Mouse (Mus musculus) testis, adult 2 months (tissue): ENCODE data around the gene Efnb1. TPM values are rescaled to one million over a fixed set of nuclear protein-coding genes. Genes with fewer than 3 reads are reported as not detected.

ENCODE experiments used
- H3K27ac ChIP-seq: fragments of 200-500 bp; 2 replicates; pipeline ENCODE4 v1.5.1; 2012; ENCODE audit warnings: low read depth, low read length; ENCODE audit not compliant: control insufficient read depth, insufficient read depth
- H3K27me3 ChIP-seq: fragments of 200-500 bp; 2 replicates; pipeline ENCODE4 v1.6.1; 2012; ENCODE audit warnings: mild to moderate bottlenecking, low read length, moderate library complexity; ENCODE audit not compliant: control insufficient read depth, insufficient read depth
- H3K36me3 ChIP-seq: fragments of 200-500 bp; 2 replicates; pipeline ENCODE4 v1.6.1; 2012; ENCODE audit warnings: mild to moderate bottlenecking, low read length; ENCODE audit not compliant: control insufficient read depth, insufficient read depth
- H3K4me1 ChIP-seq: fragments of 200-500 bp; 2 replicates; pipeline ENCODE4 v1.6.1; 2012; ENCODE audit warnings: low read length; ENCODE audit not compliant: control insufficient read depth, insufficient read depth
- H3K4me3 ChIP-seq: fragments of 200-500 bp; 2 replicates; pipeline ENCODE4 v1.5.1; 2012; ENCODE audit warnings: low read depth, mild to moderate bottlenecking, low read length, moderate library complexity, mixed read lengths; ENCODE audit not compliant: control insufficient read depth
- CTCF ChIP-seq: fragments of 200-500 bp; IDR thresholded peaks from 2 replicates; pipeline ENCODE4 v1.5.1; 2012; ENCODE audit warnings: low read depth, mild to moderate bottlenecking, inconsistent platforms, low read length, moderate library complexity; ENCODE audit not compliant: control insufficient read depth, insufficient read depth, insufficient replicate concordance
- POLR2A ChIP-seq: fragments of 200-500 bp; IDR thresholded peaks from 2 replicates; pipeline ENCODE4 v1.6.1; 2012; ENCODE audit warnings: low read depth, mild to moderate bottlenecking, inconsistent platforms, low read length, moderate library complexity; ENCODE audit not compliant: control insufficient read depth
- polyA plus RNA-seq: library from polyadenylated mRNA; depleted of rRNA; stranded (reverse); fragments of >200 nt; gene quantifications from 2 replicates; pipeline ENCODE4 v1.2.3, GENCODE M21; 2012; rRNA removed

Efnb1 gene
- polyA plus RNA-seq, 1 experiment: 8.4 TPM

DNA sequence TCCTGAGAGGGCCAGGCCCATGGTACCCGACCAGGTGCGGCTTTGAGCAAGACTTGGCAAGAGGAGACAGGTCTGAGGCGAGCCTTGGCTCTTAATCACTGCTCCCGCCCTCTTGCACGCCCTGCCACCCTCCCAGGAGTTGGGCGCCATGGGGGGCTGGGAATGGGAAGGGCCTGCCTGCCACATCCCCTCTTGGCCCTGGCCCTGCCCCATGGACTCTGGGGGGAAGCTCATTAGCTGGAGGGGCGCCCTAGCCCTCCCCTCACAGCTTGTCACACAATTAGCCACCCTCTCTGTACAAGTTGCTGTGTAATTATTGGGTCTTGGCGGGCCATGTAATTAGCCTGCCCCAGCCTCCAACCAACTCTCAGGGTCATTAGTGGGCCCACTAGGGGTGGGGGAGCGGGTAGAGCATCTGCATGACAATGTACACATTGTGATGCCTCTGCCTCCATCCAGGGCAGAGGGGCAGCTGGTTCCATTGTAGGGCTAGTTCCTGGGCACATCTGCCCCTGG is 49.2 kb downstream of the Efnb1 start:
- Histone ChIP-seq H3K27ac (no peak overlapping the region), H3K36me3 (no peaks in the 10 kb centered on the region), H3K4me1 (no peaks in the 10 kb centered on the region), H3K4me3 (no peak overlapping the region), H3K27me3 (no peaks in the 10 kb centered on the region)
- TF ChIP-seq CTCF (no peak), POLR2A (no peak)

GRCm38 (mm10) chrX:99186497-99187435 is 50.8 kb downstream of the Efnb1 start:
- H3K4me1 ChIP-seq: no peaks in the 10 kb centered on the region
- no peaks in the 10 kb centered on the region for H3K36me3 ChIP-seq
- no peak overlapping the region for H3K27ac ChIP-seq
- H3K27me3 ChIP-seq: no peaks in the 10 kb centered on the region
- TF ChIP-seq POLR2A (no peak), CTCF (no peak)
- H3K4me3 ChIP-seq: no peak overlapping the region

GRCm38 (mm10) chrX:99191441-99192087 is 55.6 kb downstream of the Efnb1 start:
- Histone ChIP-seq H3K4me1 (no peaks in the 10 kb centered on the region), H3K36me3 (no peaks in the 10 kb centered on the region), H3K27ac (no peak overlapping the region), H3K27me3 (no peaks in the 10 kb centered on the region), H3K4me3 (no peak overlapping the region)
- no peak for TF ChIP-seq CTCF
- TF ChIP-seq POLR2A: no peak

GRCm38 (mm10) chrX:99196910-99197309 is 61.0 kb downstream of the Efnb1 start:
- TF ChIP-seq POLR2A (no peak), CTCF (no peak)
- Histone ChIP-seq H3K36me3 (no peaks in the 10 kb centered on the region), H3K4me1 (peaks cover 6% of the 10 kb centered on the region), H3K4me3 (no peak overlapping the region), H3K27me3 (no peaks in the 10 kb centered on the region), H3K27ac (no peak overlapping the region)

DNA sequence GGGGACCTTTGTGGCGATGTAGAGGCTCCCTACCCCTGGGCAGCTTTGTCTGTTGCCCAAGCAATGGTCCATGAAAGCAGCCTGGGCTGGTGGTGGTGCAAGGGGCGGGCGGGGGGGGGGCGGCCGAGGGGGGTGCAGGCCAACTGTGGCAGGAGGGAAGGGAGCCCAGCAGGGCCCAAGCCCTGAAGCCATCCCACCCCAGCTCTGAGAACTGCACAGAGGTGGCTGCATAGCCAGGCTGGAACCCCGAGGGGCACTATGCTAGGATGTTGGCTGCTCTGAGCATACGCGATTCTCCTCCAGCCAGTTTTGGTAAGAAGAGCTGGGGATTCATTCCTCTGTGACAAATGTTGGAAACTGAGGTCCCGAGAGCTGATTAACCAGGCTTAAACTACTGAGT is 62.6 kb downstream of the Efnb1 start:
- no peak overlapping the region for H3K27ac ChIP-seq
- H3K4me3 ChIP-seq: no peak overlapping the region
- peaks cover 6% of the 10 kb centered on the region for H3K4me1 ChIP-seq
- no peaks in the 10 kb centered on the region for H3K36me3 ChIP-seq
- TF ChIP-seq POLR2A (no peak), CTCF (no peak)
- no peaks in the 10 kb centered on the region for H3K27me3 ChIP-seq

Other genes starting within 250 kb of the Efnb1 start
- 7.2 and 9.7 TPM in 2 replicates for gene Ophn1, start 245.1 kb upstream of the Efnb1 start, polyA plus RNA-seq
- gene Yipf6, start 199.8 kb upstream of the Efnb1 start, polyA plus RNA-seq: 16.9 and 23.9 TPM in 2 replicates
- 6.7 and 7.7 TPM in 2 replicates for gene Stard8, start 132.9 kb upstream of the Efnb1 start, polyA plus RNA-seq